Mouse (Mus musculus): ENCODE measurements at regions not wholly inside any gene's neighbourhood (a gene's known extent, or its start where the extent isn't known, plus 50 kb on each side); places are given as distances from the start of the nearest gene placed in this dataset.

DNA sequence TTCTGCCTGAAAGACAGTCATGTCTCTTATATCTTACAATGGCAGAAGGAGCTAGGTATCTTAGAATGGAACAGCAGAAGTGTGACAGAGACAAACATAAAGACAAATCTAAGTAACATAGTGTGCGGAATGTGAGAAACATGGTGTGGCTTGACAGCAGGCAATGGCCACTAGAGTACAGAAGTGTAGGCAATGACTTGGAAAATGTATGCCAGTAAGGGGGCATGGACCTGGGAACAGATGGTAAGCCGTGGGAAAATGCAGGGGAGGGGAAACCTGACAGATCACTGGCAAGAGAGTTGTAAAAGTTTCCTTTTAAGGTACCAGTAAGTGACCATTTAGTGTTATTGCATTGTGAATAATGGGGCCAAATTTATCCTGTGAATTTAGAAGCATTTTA lies 1238.0 kb upstream of the Slc7a12 start:
- peak; percentile 82 for DNase-seq (ENCODE audit: low read depth, low spot score)

DNA sequence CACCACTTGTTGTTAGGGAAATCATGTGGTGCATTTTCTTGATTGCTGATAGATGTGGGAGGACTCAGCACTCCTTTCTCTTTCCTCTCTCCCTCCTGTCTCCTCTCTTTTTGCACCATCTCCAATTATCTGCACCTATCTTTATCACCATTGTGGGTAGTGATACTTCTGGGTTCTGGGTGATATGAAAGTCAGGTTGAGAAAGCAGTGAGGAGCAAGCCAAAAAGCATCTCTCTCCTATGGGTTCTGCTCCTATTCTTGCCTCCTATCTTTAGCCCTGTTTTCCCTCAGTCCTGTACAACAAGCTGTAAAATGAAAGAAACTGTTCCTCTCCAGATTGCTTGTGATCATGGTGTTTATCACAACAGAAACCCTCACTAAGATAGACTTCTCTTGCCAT lies 1233.0 kb upstream of the Slc7a12 start:
- peak; percentile 69 for DNase-seq (ENCODE audit: low read depth, low spot score)

DNA sequence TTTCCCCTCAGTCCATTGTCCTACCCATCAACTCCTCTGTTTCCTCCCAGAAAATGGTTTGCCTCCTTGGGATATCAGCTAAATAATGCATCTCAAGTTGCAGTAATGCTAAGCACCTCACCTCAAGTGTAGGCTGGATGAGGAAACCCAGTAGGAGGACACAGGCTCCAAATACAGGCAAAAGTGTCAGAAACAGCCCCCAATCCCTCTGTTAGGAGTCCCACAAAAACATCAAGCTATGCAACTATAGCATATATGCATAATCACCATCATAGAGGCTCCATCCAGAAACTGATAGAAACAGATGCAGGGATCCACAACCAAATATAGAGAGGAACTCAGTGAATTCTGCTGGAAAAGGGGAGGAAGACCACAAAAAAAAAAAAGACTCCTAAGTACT lies 1231.7 kb upstream of the Slc7a12 start:
- peak; percentile 80 for DNase-seq (ENCODE audit: low read depth, low spot score)

DNA sequence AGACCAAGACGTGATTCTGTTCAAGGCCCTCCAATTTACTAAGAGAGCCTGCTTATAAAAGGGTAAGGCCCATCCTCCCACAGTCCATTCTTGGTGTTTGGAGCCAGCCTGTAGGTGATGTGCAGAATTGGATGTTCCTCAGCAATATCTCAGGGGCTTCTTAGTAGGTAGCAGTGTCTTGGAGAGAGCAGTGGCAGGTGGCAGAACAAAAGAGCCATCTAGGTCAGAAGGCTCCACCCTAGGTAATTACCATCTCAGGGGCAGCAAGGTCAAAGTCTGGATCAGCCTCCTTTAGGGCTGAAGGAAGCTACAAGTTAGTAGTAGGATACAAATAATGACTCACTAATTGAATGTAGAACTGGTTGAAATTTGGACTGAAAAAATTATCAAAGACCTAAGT lies 1229.8 kb upstream of the Slc7a12 start:
- no peak for DNase-seq (ENCODE audit: low read depth, low spot score)

DNA sequence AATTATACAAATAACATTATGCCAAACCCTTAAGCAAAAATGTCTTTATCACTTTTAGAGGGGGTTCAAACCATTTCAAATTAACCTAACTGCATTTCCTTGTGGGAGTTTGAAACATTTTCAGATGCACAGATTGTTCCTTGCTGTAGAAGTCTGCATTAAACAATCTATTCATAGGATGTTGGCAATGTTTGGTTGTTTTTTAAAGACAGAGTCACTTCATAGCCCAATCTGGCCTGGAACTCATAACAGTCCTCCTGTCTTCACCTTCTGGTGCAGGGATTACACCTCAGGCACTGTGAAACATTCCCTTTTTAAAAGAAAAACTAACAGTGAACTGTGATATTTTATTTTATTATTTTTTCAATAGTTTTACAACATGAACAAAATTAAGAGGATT lies 1226.4 kb upstream of the Slc7a12 start:
- peak; percentile 83 for DNase-seq (ENCODE audit: low read depth, low spot score)

All from brain, adult 2 months (tissue).